Mouse (Mus musculus): Measurements from ENCODE around the gene Tmod1. TPM values are rescaled to one million over a fixed set of nuclear protein-coding genes. Genes with fewer than 3 reads are reported as not detected.

Gene Tmod1
- total RNA-seq, 4 experiments from 2014 or later: 175 to 195 (median 187) TPM

- DNase-seq (ENCODE audit: low spot score in 2 of 2): no peak
Measured at GRCm38 (mm10) chr4:46053323-46054107, 14.8 kb downstream of the Tmod1 start.

DNA sequence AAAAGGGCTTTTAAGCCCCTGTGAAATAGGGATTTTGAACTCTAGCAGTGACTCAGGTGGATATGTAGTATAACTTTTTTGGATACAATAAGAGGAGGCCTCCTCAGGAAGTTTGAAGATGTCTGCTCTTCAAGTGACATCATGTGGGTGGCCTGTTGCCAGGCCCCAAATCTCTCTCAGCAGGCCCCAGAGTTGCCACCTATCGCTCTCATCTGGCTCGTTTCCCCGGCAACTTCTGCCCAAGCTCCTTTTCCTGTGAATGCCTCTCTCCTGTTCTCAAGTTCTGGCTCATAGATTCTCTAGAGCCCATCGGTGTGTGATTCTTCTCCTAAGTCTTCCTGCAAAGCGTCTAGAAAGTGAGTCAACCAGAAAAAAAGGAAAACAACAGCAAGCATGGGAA is 17.4 kb downstream of the Tmod1 start:
- no peak for DNase-seq (ENCODE audit: low spot score in 2 of 2)

DNA sequence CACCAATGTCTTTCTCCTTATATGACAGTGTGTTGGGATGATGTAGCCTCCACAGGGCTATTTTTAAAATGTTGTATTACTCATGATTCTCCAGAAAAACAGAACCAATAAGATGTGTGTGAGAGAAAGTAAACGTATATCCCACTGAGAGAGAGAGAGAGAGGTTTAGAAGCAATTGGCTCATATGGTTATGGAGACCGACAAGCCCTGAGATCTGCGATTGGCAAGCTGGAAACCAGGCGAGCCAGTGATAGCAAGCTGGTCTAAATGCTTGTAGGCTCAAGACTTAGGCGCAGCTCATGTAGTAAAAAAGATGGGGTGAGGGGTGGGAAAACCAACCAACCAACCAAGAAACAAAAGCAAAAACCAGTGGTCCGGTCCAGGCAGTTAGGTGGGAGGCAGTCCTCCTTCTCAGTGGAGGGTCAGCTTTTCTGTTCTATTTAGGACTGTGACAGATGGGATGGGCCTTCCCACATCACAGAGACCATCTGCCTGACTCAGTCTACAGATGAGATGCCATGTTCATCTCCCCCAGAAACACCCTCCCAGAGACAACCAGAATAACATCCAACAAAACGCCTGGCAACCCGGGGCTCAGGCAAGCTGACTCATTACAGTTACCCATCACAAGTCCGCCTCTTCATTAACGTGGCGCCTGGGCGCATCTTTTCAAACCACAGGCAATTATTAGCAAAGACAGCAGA is 22.7 kb downstream of the Tmod1 start:
- no peak for DNase-seq (ENCODE audit: low spot score in 2 of 2)

DNA sequence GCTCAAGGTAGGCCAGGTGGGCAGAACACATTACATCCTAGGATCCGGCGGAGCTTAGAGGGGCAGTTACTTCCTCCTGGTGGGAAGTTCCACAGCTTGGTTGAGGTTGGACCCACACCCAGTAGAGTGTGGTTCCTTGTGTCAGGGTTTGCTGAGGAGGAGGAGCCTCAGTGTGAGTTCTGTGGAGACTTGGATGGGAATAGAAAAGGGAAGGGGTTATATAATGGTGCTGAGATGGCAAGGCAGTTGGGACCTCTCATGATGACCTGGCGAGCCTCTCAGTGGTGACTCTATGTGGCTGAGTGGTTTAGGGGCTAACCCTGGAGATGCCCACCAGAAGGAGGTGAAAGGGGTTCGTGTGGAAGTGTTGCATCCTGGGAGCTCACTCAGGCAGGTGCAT is 25.1 kb downstream of the Tmod1 start:
- DNase-seq (ENCODE audit: low spot score in 2 of 2): no peak

DNA sequence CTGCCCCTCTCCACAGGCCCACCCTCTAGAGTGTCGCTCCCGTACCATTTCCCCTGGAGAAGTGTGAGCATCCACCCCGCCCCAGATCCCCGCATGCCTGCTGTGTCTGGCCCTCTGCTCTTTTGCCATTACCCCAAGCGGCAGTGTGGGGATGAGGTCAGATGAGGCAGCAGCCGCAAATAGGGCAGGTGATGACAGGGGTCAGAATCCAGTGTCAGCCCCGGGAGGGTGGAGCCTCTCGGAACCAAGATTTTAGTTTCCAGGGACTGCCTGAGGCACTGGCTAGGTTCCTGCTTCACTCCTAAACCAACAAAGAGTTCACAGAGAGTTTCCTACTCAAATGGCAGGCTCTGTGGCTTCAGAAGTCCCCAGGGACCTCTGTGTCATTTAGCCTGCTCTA is 25.5 kb downstream of the Tmod1 start:
- peak; percentile 68 to 76 for DNase-seq (ENCODE audit: low spot score in 2 of 2)

GRCm38 (mm10) chr4:46064961-46065360 is 26.2 kb downstream of the Tmod1 start:
- peak in 1 of 2 experiments; percentile 68 for DNase-seq (ENCODE audit: low spot score in 2 of 2)

DNA sequence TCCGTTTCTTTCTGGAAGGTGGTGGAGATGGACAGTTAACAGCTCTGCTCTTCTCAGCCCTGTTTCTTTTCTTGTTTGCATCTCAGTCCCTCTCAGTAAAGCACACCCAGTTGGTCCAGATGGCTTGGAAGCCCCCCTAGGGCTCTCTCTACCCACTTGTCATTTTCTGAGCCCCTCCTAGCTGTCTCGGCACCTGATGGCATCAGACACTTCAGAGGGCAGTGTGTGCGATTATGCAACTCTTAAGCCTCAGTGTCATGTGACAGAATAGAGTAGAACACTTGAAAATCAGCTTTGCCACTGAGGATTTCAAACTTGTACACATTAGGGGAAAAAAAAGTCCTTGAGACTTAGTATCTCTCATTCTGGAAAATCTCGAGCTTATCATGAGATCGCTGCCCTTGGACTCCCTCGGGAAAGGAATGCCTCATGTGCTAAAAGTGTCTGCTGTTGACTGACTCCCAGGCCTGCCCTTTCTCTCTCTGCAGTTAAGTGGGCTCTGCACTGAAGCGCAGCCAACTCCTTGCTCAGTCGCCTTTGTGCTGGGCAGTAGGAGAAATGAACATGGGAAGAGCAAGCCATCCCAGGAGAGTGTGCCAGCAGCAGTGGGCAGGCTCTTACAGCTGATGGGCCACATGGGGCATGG is 27.1 kb downstream of the Tmod1 start:
- DNase-seq (ENCODE audit: low spot score in 2 of 2): no peak

DNA sequence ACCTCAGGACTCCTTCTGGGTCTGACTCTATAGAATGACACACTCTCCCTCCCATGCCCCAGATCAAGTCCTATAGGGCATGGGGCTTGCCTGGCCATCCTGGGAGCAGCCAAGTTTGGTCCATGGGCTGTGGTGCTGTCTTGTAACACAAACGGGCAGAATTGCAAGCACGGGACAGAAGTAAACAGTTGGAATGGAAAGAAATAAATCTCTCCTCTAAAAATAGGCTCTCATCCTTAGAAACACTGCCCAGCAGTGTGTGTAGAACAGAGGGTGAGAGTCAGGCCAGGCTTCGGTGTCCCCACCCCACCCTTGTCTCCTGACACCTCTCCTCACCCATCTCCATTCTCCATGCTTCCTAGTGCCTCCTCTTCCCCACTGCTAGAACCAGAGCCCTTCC is 29.3 kb downstream of the Tmod1 start:
- DNase-seq (ENCODE audit: low spot score in 2 of 2): no peak

- no peak for DNase-seq (ENCODE audit: low spot score in 2 of 2)
Measured at GRCm38 (mm10) chr4:46068573-46068972, 29.8 kb downstream of the Tmod1 start.

GRCm38 (mm10) chr4:46069851-46070482 is 31.2 kb downstream of the Tmod1 start:
- no peak for DNase-seq (ENCODE audit: low spot score in 2 of 2)

DNA sequence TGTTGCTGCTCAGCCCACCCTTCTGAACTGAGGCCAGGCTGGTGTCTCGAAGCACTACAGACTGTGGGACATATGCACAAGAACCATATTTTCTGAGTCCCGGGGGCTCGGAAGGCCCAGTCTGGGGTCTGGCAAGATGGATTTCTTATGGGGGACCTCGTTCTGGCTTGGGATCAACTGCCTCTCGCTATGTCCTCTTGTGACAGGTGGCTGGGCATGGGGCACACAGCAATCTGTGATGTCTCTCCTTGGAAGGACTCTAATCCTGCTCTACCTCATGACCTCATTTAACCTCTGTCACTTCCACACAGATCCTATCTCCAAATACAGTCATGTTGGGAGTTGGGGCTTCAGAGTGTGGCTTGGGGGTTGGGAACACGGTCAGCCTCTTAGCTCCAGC is 33.9 kb downstream of the Tmod1 start:
- DNase-seq (ENCODE audit: low spot score in 2 of 2): no peak

DNA sequence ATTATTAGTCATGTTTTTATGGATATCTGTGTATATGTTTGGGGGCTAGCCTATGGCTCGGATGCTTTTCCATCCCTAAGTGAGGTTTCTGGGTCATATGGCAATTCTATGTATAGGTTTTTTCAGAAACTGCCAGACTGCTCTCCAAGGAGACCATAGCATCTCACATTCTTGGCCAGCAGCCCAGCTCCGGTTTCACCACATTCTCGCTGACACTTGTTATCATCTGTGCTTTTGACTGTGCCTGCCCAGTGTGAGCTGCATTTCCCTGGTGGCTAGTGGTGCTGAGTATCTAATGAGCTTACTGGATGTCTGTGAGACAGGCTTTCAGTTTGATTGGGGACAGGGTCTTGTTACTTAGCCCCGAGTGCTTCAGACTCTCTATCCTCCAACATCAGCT is 35.0 kb downstream of the Tmod1 start:
- DNase-seq (ENCODE audit: low spot score in 2 of 2): no peak

- no peak for DNase-seq (ENCODE audit: low spot score in 2 of 2)
Measured at GRCm38 (mm10) chr4:46075664-46076063, 36.9 kb downstream of the Tmod1 start.

GRCm38 (mm10) chr4:46076892-46077291 is 38.2 kb downstream of the Tmod1 start:
- no peak for DNase-seq (ENCODE audit: low spot score in 2 of 2)

GRCm38 (mm10) chr4:46080261-46080660 is 41.5 kb downstream of the Tmod1 start:
- no peak for DNase-seq (ENCODE audit: low spot score in 2 of 2)

- no peak for DNase-seq (ENCODE audit: low spot score in 2 of 2)
Measured at GRCm38 (mm10) chr4:46082555-46082954, 43.8 kb downstream of the Tmod1 start.

GRCm38 (mm10) chr4:46084416-46085172 is 45.9 kb downstream of the Tmod1 start:
- DNase-seq (ENCODE audit: low spot score in 2 of 2): no peak

DNA sequence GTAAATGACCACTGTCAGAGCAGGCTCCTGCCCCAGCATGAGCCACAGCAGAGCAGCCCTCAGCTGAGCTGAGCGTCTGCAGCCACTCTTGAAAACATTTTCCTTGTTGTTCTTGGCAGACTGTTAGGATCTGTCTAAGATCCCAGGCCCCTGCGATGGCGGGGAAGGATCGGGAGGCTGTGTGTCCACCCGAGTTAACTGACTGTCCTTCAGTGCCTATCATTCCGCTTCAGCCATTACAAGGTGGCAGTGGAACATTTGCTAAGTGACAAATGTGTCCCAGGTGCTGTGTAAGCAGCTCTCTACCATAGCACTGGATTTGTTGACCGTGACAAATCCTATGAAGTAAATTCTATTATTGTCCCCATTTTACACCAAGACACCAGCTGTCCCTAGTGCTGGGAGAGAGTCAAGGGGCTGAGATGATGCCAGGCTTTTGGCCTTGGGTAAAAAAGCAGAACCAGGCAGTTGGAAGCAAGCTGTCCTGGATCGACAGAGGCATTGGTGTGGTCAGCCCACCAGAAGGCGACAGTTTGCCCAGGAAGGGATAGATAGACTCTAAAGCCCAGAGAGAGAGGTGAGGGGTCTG is 46.6 kb downstream of the Tmod1 start:
- no peak for DNase-seq (ENCODE audit: low spot score in 2 of 2)

GRCm38 (mm10) chr4:46086718-46087426 is 48.1 kb downstream of the Tmod1 start:
- DNase-seq (ENCODE audit: low spot score in 2 of 2): no peak

GRCm38 (mm10) chr4:46087427-46087771 is 48.7 kb downstream of the Tmod1 start:
- no peak for DNase-seq (ENCODE audit: low spot score in 2 of 2)

All from gastrocnemius, adult 8-10 months (tissue).